Mouse (Mus musculus) liver, embryonic 12.5 days (tissue): ENCODE measurements around the gene Safb. TPM values are rescaled to one million over a fixed set of nuclear protein-coding genes. Genes with fewer than 3 reads are reported as not detected.
"Not testable (repeated sequence)": the region's sequence is repeated elsewhere in the genome, so short reads cannot be mapped to it uniquely, and the experiment has no call there.

Source experiments
- ATAC-seq: fragments of 200-750 bp; cut with Nextera tagmentation; 2 replicates; pipeline ENCODE4 v1.8.0; 2017; ENCODE audit warnings: moderate number of reproducible peaks, mild to moderate bottlenecking, moderate library complexity
- H3K27ac ChIP-seq: fragments of 300-500 bp; sonication (generic); 2 replicates; pipeline ENCODE4 v1.5.1; 2016; ENCODE audit warnings: mild to moderate bottlenecking
- H3K27me3 ChIP-seq: fragments of 300-500 bp; sonication (generic); replicated peaks from 2 replicates; pipeline ENCODE4 v1.6.1; 2016; ENCODE audit warnings: mild to moderate bottlenecking, moderate library complexity
- H3K36me3 ChIP-seq: fragments of 300-500 bp; sonication (generic); 2 replicates; pipeline ENCODE4 v1.6.1; 2016; ENCODE audit warnings: mild to moderate bottlenecking, moderate library complexity
- H3K4me1 ChIP-seq: fragments of 300-500 bp; sonication (generic); 2 replicates; pipeline ENCODE4 v1.6.1; 2016
- H3K4me2 ChIP-seq: fragments of 300-500 bp; sonication (generic); 2 replicates; pipeline ENCODE4 v1.6.1; 2016; ENCODE audit warnings: mild to moderate bottlenecking, moderate library complexity
- H3K4me3 ChIP-seq: fragments of 300-500 bp; sonication (generic); 2 replicates; pipeline ENCODE4 v1.5.1; 2016; ENCODE audit warnings: mild to moderate bottlenecking, moderate library complexity
- H3K9ac ChIP-seq: fragments of 300-500 bp; sonication (generic); 2 replicates; pipeline ENCODE4 v1.6.1; 2016; ENCODE audit warnings: mild to moderate bottlenecking, moderate library complexity
- H3K9me3 ChIP-seq: fragments of 300-500 bp; sonication (generic); replicated peaks from 2 replicates; pipeline ENCODE4 v1.6.1; 2016; ENCODE audit warnings: mild to moderate bottlenecking, moderate library complexity
- WGBS: fragments of 180-500 bp; shearing (Covaris S2); methylation state at CpG from one replicate; pipeline ENCODE4 v1.1.7; 2016; ENCODE audit not compliant: insufficient replicate concordance; 5-methylcytosine and 5-hydroxymethylcytosine counted together
- polyA plus RNA-seq: library from polyadenylated mRNA; unstranded; fragments of >200 nt; fragmentation: Nextera tagmentation; extraction: Ambion mirVana; gene quantifications from 2 replicates; pipeline ENCODE4 v1.2.1, GENCODE M21; 2016

The Safb gene
- polyA plus RNA-seq, 1 experiment from 2014 or later = 79.1 TPM

GRCm38 (mm10) chr17:56613893-56614292 is 29.3 kb downstream of the Safb start:
- H3K4me3 ChIP-seq = peak overlapping the region; percentile 80
- peak overlapping the region; percentile 88 for H3K4me2 ChIP-seq
- peak overlapping the region; percentile 83 for H3K27ac ChIP-seq
- H3K36me3 ChIP-seq = peaks cover 52% of the 10 kb centered on the region
- H3K4me1 ChIP-seq = peaks cover 55% of the 10 kb centered on the region
- not testable (repeated sequence) for H3K9me3 ChIP-seq, ATAC-seq, H3K27me3 ChIP-seq
- under 1% methylated on average over 26 of the region's 26 CpGs for WGBS
- H3K9ac ChIP-seq = peak overlapping the region; percentile 91

DNA sequence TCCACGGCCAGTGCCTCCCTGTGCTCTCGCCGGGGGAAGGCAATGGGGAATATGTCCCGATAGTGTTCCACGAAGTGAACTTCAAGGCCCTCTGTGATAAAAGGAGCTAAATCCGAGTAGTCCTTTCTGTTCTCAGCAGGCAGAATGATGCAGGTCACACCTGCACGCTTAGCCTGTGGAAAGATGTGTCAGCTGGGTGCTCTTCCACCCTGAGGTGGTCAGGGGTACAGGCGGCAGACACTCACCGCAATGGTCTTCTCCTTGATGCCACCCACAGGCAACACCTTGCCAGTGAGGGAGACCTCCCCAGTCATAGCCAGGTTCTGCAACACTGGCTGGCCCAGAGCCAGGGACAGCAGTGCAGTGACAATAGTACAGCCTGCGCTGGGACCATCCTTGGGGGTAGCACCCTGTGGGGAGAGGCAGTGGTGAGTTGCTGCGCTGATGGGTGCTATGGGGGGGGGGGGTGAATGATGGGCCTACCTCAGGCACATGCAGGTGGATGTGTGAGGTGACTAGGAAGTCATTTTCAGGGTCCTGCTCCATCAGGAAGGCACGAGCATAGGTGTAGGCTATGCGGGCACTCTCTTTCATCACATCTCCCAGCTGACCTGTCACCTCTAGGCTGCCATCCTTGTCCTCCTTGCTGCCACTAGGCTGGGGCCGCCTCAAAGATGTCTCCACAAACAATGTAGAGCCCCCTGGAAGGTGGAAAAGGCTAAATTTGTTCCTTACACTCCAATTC is 29.9 kb downstream of the Safb start:
- peak overlapping the region; percentile 88 for H3K4me2 ChIP-seq
- peaks cover 51% of the 10 kb centered on the region for H3K4me1 ChIP-seq
- peak overlapping the region; percentile 80 for H3K4me3 ChIP-seq
- no peaks in the 10 kb centered on the region for H3K27me3 ChIP-seq
- 20% methylated on average over 14 of the region's 14 CpGs for WGBS
- ATAC-seq = no peak
- no peaks in the 10 kb centered on the region for H3K9me3 ChIP-seq
- peak overlapping the region; percentile 83 for H3K27ac ChIP-seq
- peak overlapping the region; percentile 91 for H3K9ac ChIP-seq
- peaks cover 59% of the 10 kb centered on the region for H3K36me3 ChIP-seq

GRCm38 (mm10) chr17:56615136-56615784 is 30.6 kb downstream of the Safb start:
- peak overlapping the region; percentile 88 for H3K4me2 ChIP-seq
- peaks cover 66% of the 10 kb centered on the region for H3K36me3 ChIP-seq
- no peaks in the 10 kb centered on the region for H3K27me3 ChIP-seq
- peaks cover 47% of the 10 kb centered on the region for H3K4me1 ChIP-seq
- peak overlapping the region; percentile 83 for H3K27ac ChIP-seq
- ATAC-seq = no peak
- no peaks in the 10 kb centered on the region for H3K9me3 ChIP-seq
- peak overlapping the region; percentile 91 for H3K9ac ChIP-seq
- WGBS = 75% methylated on average over 11 of the region's 11 CpGs
- peak overlapping the region; percentile 80 for H3K4me3 ChIP-seq

GRCm38 (mm10) chr17:56615792-56616191 is 31.2 kb downstream of the Safb start:
- no peak overlapping the region for H3K27ac ChIP-seq
- H3K4me1 ChIP-seq = peaks cover 42% of the 10 kb centered on the region
- H3K4me2 ChIP-seq = no peak overlapping the region
- no peaks in the 10 kb centered on the region for H3K9me3 ChIP-seq
- no peak for ATAC-seq
- WGBS = 75% methylated on average over 4 of the region's 4 CpGs
- H3K9ac ChIP-seq = 0 out of 2 replicates have a peak overlapping the region, but pooled peaks have one; percentile 91
- H3K4me3 ChIP-seq = no peak overlapping the region
- peaks cover 71% of the 10 kb centered on the region for H3K36me3 ChIP-seq
- H3K27me3 ChIP-seq = no peaks in the 10 kb centered on the region

DNA sequence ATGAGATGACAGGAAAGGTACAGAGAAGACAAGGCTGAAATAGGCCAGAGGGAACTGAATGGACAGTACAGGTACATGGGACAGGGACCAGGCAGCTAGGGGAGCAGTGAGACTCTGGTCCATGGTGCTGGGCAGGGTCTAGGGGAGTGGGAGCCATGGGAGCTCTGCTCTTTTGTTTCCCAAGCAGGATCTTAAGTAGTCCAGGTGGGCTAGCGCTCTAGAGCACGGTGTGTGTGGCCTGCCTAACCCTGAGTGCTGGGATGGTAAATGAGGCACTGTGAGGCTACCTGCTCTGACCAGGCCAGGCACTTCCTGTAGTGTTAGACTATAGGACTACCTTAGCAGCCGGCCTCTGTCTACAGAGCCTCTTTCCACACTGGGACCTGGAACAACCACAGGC is 32.1 kb downstream of the Safb start:
- peaks cover 80% of the 10 kb centered on the region for H3K36me3 ChIP-seq
- 86% methylated on average over 3 of the region's 3 CpGs for WGBS
- H3K27me3 ChIP-seq = no peaks in the 10 kb centered on the region
- H3K27ac ChIP-seq = no peak overlapping the region
- peaks cover 32% of the 10 kb centered on the region for H3K4me1 ChIP-seq
- no peak overlapping the region for H3K4me3 ChIP-seq
- no peaks in the 10 kb centered on the region for H3K9me3 ChIP-seq
- H3K4me2 ChIP-seq = no peak overlapping the region
- no peak for ATAC-seq
- 0 out of 2 replicates have a peak overlapping the region, but pooled peaks have one; percentile 3 for H3K9ac ChIP-seq

GRCm38 (mm10) chr17:56617628-56618027 is 33.0 kb downstream of the Safb start:
- H3K27ac ChIP-seq = no peak overlapping the region
- WGBS = 87% methylated on average over 8 of the region's 8 CpGs
- peaks cover 23% of the 10 kb centered on the region for H3K4me1 ChIP-seq
- H3K4me3 ChIP-seq = no peak overlapping the region
- no peak overlapping the region for H3K4me2 ChIP-seq
- H3K9me3 ChIP-seq = no peaks in the 10 kb centered on the region
- no peak overlapping the region for H3K9ac ChIP-seq
- H3K36me3 ChIP-seq = peaks cover 89% of the 10 kb centered on the region
- H3K27me3 ChIP-seq = no peaks in the 10 kb centered on the region
- no peak for ATAC-seq

GRCm38 (mm10) chr17:56625495-56625894 is 40.9 kb downstream of the Safb start:
- Histone ChIP-seq H3K4me1 (peaks cover 32% of the 10 kb centered on the region), H3K36me3 (peaks cover 49% of the 10 kb centered on the region), H3K9ac (peak overlapping the region; percentile 91), H3K4me2 (peak overlapping the region; percentile 94), H3K27ac (no peak overlapping the region), H3K4me3 (peak overlapping the region; percentile 99), H3K27me3 (peaks cover 11% of the 10 kb centered on the region; the same call in 1 of the 2 replicates), H3K9me3 (no peaks in the 10 kb centered on the region)
- no peak for ATAC-seq
- 44% methylated on average over 3 of the region's 3 CpGs for WGBS

GRCm38 (mm10) chr17:56626260-56626659 is 41.6 kb downstream of the Safb start:
- Histone ChIP-seq H3K27me3 (peaks cover 11% of the 10 kb centered on the region; the same call in 1 of the 2 replicates), H3K36me3 (peaks cover 41% of the 10 kb centered on the region), H3K9me3 (no peaks in the 10 kb centered on the region), H3K4me3 (peak overlapping the region; percentile 99), H3K4me2 (peak overlapping the region; percentile 94), H3K9ac (peak overlapping the region; percentile 91), H3K4me1 (peaks cover 32% of the 10 kb centered on the region), H3K27ac (peak overlapping the region; percentile 78)
- under 1% methylated on average over 32 of the region's 32 CpGs for WGBS
- no peak; the same call in 1 of the 2 replicates for ATAC-seq

DNA sequence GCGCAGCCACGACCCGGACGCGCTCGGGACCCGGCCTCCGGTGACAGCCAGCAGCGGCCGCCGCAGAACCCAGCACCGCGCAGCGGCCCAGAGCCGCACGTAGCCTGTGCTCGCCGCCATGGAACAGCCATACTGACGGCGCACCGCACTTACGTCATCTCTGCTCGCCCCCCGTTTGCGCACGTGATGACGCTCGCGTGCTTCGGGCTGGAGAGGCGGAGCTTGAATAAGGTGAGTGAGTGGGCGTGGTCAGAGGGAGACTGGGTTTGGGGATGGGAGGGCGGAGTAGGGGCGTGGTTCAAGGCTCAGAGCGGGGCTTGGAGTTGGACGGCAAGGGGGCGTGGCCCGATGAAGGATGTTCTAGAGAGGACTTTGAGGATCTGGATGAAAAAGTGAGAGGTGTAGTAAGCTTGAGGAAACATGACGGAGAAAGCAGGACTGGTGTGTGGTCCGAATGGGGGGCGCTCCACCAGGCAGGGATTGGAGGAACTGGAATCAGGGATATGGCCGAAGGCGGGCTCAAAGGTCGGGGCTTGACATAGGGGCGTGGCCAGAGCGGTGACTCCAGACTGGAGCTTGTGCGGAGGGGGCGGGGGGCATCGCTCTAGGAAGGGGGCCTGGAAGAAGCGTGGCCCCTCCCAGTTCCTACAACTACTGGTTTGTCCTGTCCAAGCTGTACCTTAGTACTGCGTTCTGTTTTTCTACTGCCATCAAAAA is 42.3 kb downstream of the Safb start, which contains the start of gene Lonp1:
TSS of gene Lonp1 (minus strand) at position 134 of the 717 bp plus-strand sequence.
- ATAC-seq = peak; percentile 85
- Histone ChIP-seq H3K9me3 (no peaks in the 10 kb centered on the region), H3K4me2 (peak within 1 kb of the TSS; percentile 94), H3K4me3 (peak within 1 kb of the TSS; percentile 99), H3K36me3 (peaks cover 35% of the 10 kb centered on the region), H3K27me3 (peaks cover 11% of the 10 kb centered on the region; the same call in 1 of the 2 replicates), H3K9ac (peak within 1 kb of the TSS; percentile 91), H3K4me1 (peaks cover 32% of the 10 kb centered on the region), H3K27ac (peak within 1 kb of the TSS; percentile 78)
- WGBS = under 1% methylated on average over 51 of the region's 51 CpGs

DNA sequence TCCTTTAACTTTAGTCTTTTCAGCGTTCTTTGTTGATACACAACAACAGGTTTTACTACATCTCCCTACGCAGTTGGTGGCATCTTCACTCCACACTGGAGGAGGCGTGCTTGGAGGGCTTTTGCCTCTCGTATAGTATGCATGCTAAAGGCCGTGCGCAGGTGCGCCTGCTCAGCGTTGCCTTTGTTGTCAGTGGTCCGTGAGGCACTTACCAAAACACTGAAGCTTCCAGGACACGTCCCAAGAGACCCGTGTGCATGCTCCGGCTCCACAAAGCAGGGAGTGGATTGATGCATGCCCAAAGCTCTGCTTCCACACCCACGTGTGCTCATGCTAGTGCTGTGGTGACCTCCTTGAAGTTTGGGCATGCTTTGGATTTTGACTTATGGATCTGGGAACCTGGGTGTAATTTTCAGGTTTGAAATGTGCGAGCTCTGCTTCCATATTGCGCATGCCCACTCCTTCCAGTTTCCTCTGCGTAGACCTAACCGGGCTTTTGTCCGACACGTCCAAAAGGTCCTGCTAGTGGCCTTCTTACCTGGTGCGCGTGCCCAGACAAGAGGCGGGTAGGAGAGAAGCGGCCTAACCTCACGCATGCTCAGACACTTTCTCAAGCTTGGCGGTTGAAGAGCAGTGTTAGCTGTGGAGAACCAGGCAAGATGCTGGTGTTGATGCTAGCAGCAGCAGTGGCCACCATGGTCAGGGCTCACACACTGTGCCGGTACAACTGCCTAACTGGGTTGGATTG is 43.1 kb downstream of the Safb start, which contains the start of gene Catsperd:
TSS of gene Catsperd (plus strand) at position 614 of the 748 bp plus-strand sequence.
- Histone ChIP-seq H3K4me3 (peak within 1 kb of the TSS; percentile 99), H3K27ac (peak within 1 kb of the TSS; percentile 65), H3K9ac (peak within 1 kb of the TSS; percentile 34; the same call in 1 of the 2 replicates), H3K36me3 (peaks cover 27% of the 10 kb centered on the region), H3K4me1 (peaks cover 32% of the 10 kb centered on the region), H3K27me3 (peaks cover 11% of the 10 kb centered on the region; the same call in 1 of the 2 replicates), H3K9me3 (no peaks in the 10 kb centered on the region), H3K4me2 (peak within 1 kb of the TSS; percentile 94)
- 11% methylated on average over 26 of the region's 26 CpGs for WGBS
- peak; percentile 32 for ATAC-seq
